Mouse (Mus musculus) lung, adult 2 months (tissue): ENCODE measurements around the gene Syngr2. TPM values are rescaled to one million over a fixed set of nuclear protein-coding genes. Genes with fewer than 3 reads are reported as not detected.
A peak's percentile ranks its signal among the peaks of the same experiment; 100 is the strongest.

Source experiments
- DNase-seq: peaks from one replicate; pipeline ENCODE4 v3.0.0; 2022
- H3K4me1 ChIP-seq: fragments of 200-500 bp; 2 replicates; pipeline ENCODE4 v1.6.1; 2011; ENCODE audit warnings: low read length; ENCODE audit not compliant: control insufficient read depth, insufficient read depth
- H3K4me3 ChIP-seq: fragments of 200-500 bp; replicated peaks from 2 replicates; pipeline ENCODE3; 2011; ENCODE audit warnings: low read depth, mild to moderate bottlenecking, control low read depth, low read length; ENCODE audit errors: extremely low read depth
- CTCF ChIP-seq: fragments of 200-500 bp; IDR thresholded peaks from 2 replicates; pipeline ENCODE4 v1.5.1; 2011; ENCODE audit warnings: mild to moderate bottlenecking, low read length, control low read depth; ENCODE audit not compliant: insufficient read depth
- POLR2A ChIP-seq: fragments of 200-500 bp; IDR thresholded peaks from 2 replicates; pipeline ENCODE4 v1.6.1; 2011; ENCODE audit warnings: low read depth, mild to moderate bottlenecking, control low read depth, low read length, borderline replicate concordance; ENCODE audit errors: extremely low read depth
- WGBS: fragments of 180-500 bp; shearing (Covaris S2); methylation state at CpG from one replicate; pipeline ENCODE4 v1.1.7; 2018; 5-methylcytosine and 5-hydroxymethylcytosine counted together
- polyA plus RNA-seq: library from polyadenylated mRNA; depleted of rRNA; stranded (reverse); fragments of >200 nt; gene quantifications from 2 replicates; pipeline ENCODE4 v1.2.3, GENCODE M21; 2012

Syngr2 gene
- polyA plus RNA-seq, 1 experiment: 191 TPM

DNA sequence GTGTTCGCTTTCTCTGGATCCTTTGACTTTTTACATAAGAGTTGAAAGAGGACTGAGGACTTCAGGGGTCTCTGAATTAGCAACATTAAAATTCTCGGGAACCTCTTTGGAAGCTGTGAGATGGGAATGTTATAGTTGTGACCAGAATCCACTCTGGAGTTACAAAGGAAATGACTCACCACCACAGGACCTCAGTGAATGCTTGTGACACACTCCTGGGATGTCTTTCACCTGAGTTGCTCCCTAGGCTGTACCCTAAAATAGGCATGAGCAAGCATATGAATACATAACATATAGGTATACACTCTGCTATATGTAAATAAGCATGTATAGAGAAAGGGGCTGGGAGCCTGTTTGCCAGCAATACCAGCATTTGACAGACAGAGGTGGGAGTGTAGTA lies 34.0 kb downstream of the Syngr2 start:
- TF ChIP-seq POLR2A (no peak), CTCF (no peak)
- 80% methylated on average over 2 of the region's 2 CpGs for WGBS
- no peak for DNase-seq
- no peak overlapping the region for H3K4me3 ChIP-seq
- H3K4me1 ChIP-seq: peaks cover 5% of the 10 kb centered on the region

DNA sequence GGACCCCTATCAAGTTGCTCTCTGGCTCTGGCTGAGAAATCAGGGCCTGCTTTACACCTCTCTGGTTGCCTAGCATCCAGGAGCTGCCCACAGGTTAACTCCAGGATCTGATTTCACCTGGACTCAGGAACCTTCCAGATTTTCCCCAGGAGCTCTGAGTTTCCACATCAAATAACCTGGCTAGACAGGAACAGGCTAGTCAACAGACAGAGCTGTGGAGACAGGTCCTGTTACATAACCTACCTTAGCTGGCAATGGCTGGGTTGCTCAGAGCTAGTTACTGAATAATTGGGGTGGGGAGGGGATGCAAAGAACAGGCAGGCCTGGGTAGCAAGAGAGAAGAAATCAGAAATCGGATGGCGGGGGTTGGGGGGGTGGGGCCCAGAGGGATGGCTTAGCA lies 35.5 kb downstream of the Syngr2 start:
- Histone ChIP-seq H3K4me1 (peaks cover 6% of the 10 kb centered on the region), H3K4me3 (no peak overlapping the region)
- 75% methylated on average over 2 of the region's 2 CpGs for WGBS
- TF ChIP-seq POLR2A (no peak), CTCF (no peak)
- DNase-seq: no peak

DNA sequence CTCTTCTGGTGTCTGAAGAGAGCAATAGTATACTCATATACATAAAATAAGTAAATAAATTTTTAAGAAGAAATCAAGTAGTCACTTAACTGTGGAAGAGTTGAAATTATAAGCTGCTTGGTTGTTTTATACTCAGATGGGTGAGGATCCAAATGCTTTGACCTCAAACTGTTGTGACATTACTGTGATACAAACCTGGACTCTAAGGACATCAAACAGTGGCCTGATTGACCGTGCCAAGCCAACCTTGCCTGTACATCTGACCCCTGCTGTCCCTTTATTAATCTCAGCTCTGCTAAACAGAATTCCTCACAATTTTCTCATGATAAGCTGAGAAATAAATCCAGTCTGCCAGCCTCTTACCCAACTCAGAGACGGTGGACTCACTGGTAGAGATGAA lies 36.2 kb downstream of the Syngr2 start:
- 77% methylated on average over 2 of the region's 2 CpGs for WGBS
- no peak for DNase-seq
- H3K4me1 ChIP-seq: peaks cover 6% of the 10 kb centered on the region
- no peak overlapping the region for H3K4me3 ChIP-seq
- TF ChIP-seq CTCF (no peak), POLR2A (no peak)

DNA sequence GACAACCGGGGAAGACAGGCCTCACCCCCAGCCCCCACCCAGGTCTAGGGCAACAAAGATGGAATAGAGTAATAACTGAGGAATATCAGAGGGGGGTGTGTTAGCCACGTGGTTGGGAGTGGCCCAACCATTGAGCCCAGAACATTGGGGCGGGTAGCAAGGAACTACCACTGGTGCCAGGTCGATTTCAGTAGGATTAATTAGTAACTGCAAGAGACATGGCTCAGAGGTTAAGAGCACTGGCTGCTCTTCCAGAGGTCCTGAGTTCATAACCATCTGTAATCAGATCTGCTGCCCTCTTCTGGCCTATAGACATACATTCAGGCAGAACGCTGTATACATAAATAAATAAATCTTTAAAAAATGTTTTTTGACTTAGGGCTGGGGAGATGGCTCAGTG lies 37.2 kb downstream of the Syngr2 start:
- peaks cover 6% of the 10 kb centered on the region for H3K4me1 ChIP-seq
- no peak for TF ChIP-seq POLR2A
- TF ChIP-seq CTCF: no peak
- DNase-seq: no peak
- WGBS: 42% methylated on average over 5 of the region's 5 CpGs
- no peak overlapping the region for H3K4me3 ChIP-seq

DNA sequence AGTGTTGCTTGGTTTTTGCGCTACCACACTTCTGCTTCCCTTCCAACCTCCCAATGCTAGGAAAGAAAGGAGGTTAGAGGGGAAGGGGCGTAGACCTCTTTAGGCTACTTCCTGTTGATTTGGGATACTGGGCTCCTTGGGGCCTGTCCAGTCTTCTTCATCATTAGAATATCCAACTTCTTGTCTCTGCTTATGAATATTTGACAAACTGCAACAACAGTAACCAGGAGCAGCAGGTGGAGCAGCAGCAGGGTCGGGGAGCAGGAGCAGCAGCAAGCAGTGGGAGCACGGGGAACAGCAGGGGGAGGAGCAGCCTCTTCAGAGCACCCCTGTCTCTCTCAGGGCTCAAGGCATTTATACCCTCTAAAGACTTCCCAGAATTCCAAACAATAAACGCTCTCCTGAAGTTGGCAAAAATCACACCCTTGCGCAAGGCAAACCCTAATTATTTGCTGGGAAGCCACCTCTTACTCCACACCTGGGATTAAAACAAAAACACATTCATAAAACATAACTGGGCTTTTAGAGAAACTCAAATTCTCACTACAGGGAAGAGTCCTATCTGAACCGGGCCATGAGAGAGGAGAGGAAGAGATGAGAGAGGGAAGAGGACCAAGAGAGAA lies 38.2 kb downstream of the Syngr2 start:
- TF ChIP-seq CTCF (no peak), POLR2A (no peak)
- DNase-seq: no peak
- no peak overlapping the region for H3K4me3 ChIP-seq

DNA sequence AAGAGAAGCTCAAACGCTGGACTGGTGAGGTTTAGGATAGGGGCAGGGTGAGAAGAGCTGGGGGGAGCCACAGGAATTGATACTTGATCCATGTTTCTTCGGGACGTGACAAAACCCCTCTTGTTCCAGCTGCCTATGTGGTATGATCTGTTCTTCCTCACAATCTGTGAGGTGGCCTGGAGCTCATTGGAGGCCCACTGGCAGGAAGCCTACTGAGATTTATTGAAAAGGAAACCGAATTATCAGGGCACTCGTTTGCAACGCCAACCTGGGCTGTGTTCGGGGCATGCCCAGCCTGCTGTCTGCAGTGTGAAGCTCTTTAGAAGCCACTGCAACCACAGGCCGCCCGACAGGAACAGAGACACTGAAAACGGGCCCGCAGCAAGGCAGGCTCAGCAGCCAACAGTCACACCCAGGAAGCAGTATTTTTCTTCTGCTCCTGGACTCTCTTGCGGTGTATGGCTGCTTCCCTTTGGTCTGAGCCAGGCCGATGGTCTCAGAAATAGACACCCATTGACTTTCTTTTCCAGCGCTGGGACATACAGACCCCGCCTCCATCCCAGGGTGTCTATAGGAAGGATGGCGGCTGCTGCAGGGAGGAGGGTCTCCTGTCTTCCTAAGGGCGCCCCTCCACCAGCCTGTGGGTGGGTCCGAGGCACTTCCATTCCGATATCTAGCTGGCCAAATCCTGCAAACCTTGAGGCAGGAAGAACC lies 39.0 kb downstream of the Syngr2 start:
- no peak for DNase-seq
- TF ChIP-seq CTCF: no peak
- peak; percentile 28; the same call in 1 of the 2 replicates for TF ChIP-seq POLR2A
- H3K4me1 ChIP-seq: peaks cover 6% of the 10 kb centered on the region
- 3% methylated on average over 19 of the region's 19 CpGs for WGBS
- peak overlapping the region; percentile 83 for H3K4me3 ChIP-seq

More for the DNA sequence above, 38.2 kb downstream of the Syngr2 start:
- WGBS: 56% methylated on average over 7 of the region's 7 CpGs
- peaks cover 6% of the 10 kb centered on the region for H3K4me1 ChIP-seq

DNA sequence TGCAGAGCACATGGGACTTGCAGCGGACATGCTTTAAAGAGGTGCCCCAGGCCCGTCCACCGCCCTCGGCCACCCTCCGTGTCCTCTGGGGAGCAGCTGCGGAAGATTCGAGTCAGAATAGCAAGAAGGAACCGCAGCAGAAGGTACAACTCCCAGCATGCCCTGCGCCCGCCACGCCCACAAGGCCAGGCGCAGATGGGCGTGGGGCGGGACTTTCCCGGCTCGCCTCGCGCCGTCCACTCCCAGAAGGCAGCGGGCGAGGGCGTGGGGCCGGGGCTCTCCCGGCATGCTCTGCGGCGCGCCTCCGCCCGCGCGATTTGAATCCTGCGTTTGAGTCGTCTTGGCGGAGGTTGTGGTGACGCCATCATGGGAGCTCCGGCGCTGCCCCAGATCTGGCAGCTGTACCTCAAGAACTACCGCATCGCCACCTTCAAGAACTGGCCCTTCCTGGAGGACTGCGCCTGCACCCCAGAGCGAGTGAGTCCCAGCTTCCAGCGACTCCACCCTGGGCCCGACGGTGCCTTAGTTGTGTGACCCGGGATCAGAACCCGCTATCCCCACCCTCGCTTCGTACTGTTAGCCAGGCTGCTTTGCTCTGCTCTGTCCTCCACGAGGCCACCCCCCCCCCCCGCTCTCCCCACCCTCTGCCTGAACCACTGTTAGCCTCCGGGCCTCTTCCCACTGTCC lies 39.7 kb downstream of the Syngr2 start, which contains the start of gene Birc5:
Gene Birc5 (plus strand): TSS at position 267 of the 687 bp plus-strand sequence.
- DNase-seq: peak; percentile 93
- TF ChIP-seq POLR2A: peak; percentile 90
- no peak for TF ChIP-seq CTCF
- H3K4me1 ChIP-seq: peaks cover 6% of the 10 kb centered on the region
- WGBS: under 1% methylated on average over 51 of the region's 51 CpGs
- H3K4me3 ChIP-seq: peak within 1 kb of the TSS; percentile 83

DNA sequence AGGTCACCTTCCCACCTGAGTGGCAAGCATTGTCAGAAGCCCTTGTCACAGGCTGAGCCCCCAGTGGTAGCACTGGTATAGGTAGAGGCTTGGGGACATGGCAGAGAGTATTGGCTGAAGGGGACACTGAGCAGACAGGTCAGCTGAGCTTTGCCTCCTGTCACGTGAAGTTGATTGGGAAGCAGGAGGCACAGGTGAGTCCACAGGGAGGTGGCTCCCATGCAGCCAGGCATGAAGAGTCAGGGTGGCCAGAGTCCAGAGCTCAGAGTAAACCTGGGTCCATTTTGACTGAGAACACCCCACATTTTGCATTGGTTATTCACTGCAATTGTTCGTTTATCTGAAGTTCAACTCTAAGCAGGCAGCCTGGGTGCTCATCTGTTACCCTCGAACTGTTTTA lies 43.4 kb downstream of the Syngr2 start:
- H3K4me1 ChIP-seq: peaks cover 6% of the 10 kb centered on the region
- TF ChIP-seq CTCF (no peak), POLR2A (no peak)
- no peak overlapping the region for H3K4me3 ChIP-seq
- DNase-seq: no peak
- WGBS: 80% methylated on average over 3 of the region's 3 CpGs

DNA sequence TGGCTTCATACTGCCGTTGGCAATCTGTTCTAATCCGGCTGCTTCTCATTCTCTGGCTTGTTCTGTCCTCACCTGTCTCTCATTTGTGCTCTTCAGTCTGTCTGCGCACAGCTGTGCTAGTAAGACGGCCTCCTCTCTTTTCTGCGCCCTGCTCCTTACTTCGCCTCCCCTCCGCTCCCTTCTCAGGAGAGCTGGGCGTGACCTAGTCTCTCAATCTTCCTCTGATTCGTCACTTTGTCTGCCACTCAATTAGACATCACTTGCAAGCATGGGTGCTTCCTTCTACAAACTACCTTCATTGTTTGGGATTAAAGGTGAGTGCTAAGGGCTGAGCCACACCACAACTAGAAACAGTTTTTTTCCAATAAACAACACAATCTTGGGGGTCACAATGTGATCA lies 44.8 kb downstream of the Syngr2 start:
- Histone ChIP-seq H3K4me1 (no peaks in the 10 kb centered on the region; the same call in 1 of the 2 replicates), H3K4me3 (no peak overlapping the region)
- WGBS: 91% methylated on average over 9 of the region's 9 CpGs
- TF ChIP-seq POLR2A (no peak), CTCF (no peak)
- no peak for DNase-seq
